Mouse (Mus musculus): ENCODE results near the gene Gm10972. TPM values are rescaled to one million over a fixed set of nuclear protein-coding genes. Genes with fewer than 3 reads are reported as not detected.

Gm10972 gene
- total RNA-seq, 2 experiments from 2014 or later, result not detected

Other genes with a start within 250 kb of the Gm10972 start
- 1 to 10 TPM in 1 of 2 experiments, under 1 TPM in 1; 0.72 to 1.1 TPM for gene Lingo4, start 244.6 kb upstream of the Gm10972 start, total RNA-seq (2021)
- gene Tdrkh, start 229.8 kb upstream of the Gm10972 start, total RNA-seq (2021), result 10 to 100 TPM; 38.8 to 38.9 TPM
- gene Mrpl9, start 199.8 kb upstream of the Gm10972 start, total RNA-seq (2021), result 10 to 100 TPM; 38.6 to 41.6 TPM
- not detected for gene Oaz3, start 199.2 kb upstream of the Gm10972 start, total RNA-seq (2021)
- gene Celf3, start 164.8 kb upstream of the Gm10972 start, total RNA-seq (2021), result 100 to 1,000 TPM; 159 to 177 TPM
- gene Riiad1, start 162.8 kb upstream of the Gm10972 start, total RNA-seq (2021), result 1 to 10 TPM; 4.4 to 5.8 TPM
- gene Snx27, start 60.4 kb upstream of the Gm10972 start, total RNA-seq (2021), result 100 to 1,000 TPM; 102 to 107 TPM
- gene Tuft1, start 15.8 kb downstream of the Gm10972 start, total RNA-seq (2021), result 1 to 10 TPM; 1.8 to 1.9 TPM
- gene Selenbp2, start 50.4 kb downstream of the Gm10972 start, total RNA-seq (2021), result 1 to 10 TPM in 1 of 2 experiments, not detected in 1; 1.1 TPM
- 1 to 10 TPM; 4.5 TPM for gene Cgn, start 143.4 kb downstream of the Gm10972 start, total RNA-seq (2021)
- 10 to 100 TPM; 57.4 to 60.2 TPM for gene Pogz, start 194.5 kb downstream of the Gm10972 start, total RNA-seq (2021)
- gene Psmb4, start 243.8 kb downstream of the Gm10972 start, total RNA-seq (2021), result 100 to 1,000 TPM; 245 to 288 TPM